Mouse (Mus musculus): ENCODE results near the gene C1qtnf9. TPM values are rescaled to one million over a fixed set of nuclear protein-coding genes. Genes with fewer than 3 reads are reported as not detected.

The C1qtnf9 gene
- polyA plus RNA-seq, 1 experiment = 2.0 TPM

DNA sequence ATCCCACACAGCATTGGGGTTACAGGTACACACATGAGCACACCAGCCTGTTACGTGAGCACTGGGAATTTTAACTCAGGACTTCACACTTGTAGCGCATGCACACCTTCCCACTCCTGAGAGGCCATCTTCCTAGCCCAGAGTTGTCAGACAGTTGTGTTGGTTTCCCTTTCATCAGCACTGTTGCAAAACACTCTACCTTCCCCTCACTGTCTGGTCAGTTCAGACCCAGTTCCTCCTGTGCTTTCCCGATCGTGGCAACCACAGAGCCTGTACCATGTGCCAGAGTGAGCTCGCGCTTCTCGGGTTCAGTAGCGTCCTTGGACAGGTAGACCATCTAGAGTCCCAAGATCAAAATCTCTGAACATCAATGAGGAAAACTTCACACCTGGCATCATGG is 10.7 kb upstream of the C1qtnf9 start:
- DNase-seq = no peak
- Histone ChIP-seq H3K4me1 (ENCODE audit: control insufficient read depth, insufficient read depth, low read length) (no peaks in the 10 kb centered on the region), H3K4me3 (ENCODE audit: insufficient read depth, low read depth, low read length) (no peak overlapping the region), H3K27me3 (replicated peaks; ENCODE audit: control insufficient read depth, insufficient read depth, low read length) (no peaks in the 10 kb centered on the region), H3K27ac (ENCODE audit: insufficient read depth, low read depth, low read length) (no peak overlapping the region), H3K36me3 (ENCODE audit: control insufficient read depth, insufficient read depth, low read length) (peaks cover 6% of the 10 kb centered on the region)
- WGBS = 92% methylated on average over 8 of the region's 8 CpGs
- TF ChIP-seq POLR2A (IDR thresholded peaks at IDR 0.05; ENCODE audit: low read depth, low read length) (no peak), CTCF (conservative IDR thresholded peaks at IDR 0.05; ENCODE audit: insufficient read depth, insufficient read length, low read depth, low read length) (no peak)

DNA sequence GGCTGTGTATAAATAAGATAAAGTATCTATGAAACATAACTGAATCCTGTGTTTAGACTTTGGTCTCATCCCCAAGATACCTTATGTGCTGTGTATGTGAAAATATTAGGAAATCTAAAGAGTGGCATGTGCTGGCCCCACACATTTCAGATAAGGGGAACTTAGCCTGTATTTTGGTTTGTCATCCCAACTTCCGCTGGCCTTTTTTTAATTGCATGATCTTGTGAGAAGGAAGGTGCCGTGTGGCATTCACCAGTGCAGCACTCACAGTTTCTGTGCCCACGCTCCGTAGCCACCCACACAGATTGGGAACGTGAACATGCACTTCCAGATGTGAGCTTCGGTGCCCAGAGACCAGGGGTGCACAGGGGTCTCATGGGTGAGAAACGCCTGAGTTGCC is 10.2 kb upstream of the C1qtnf9 start:
- no peak overlapping the region for H3K4me3 ChIP-seq (ENCODE audit: insufficient read depth, low read depth, low read length)
- H3K27ac ChIP-seq (ENCODE audit: insufficient read depth, low read depth, low read length) = no peak overlapping the region
- H3K27me3 ChIP-seq (replicated peaks; ENCODE audit: control insufficient read depth, insufficient read depth, low read length) = no peaks in the 10 kb centered on the region
- H3K36me3 ChIP-seq (ENCODE audit: control insufficient read depth, insufficient read depth, low read length) = peaks cover 6% of the 10 kb centered on the region
- TF ChIP-seq CTCF (conservative IDR thresholded peaks at IDR 0.05; ENCODE audit: insufficient read depth, insufficient read length, low read depth, low read length) (no peak), POLR2A (IDR thresholded peaks at IDR 0.05; ENCODE audit: low read depth, low read length) (no peak)
- 92% methylated on average over 7 of the region's 7 CpGs for WGBS
- no peak for DNase-seq
- no peaks in the 10 kb centered on the region for H3K4me1 ChIP-seq (ENCODE audit: control insufficient read depth, insufficient read depth, low read length)

DNA sequence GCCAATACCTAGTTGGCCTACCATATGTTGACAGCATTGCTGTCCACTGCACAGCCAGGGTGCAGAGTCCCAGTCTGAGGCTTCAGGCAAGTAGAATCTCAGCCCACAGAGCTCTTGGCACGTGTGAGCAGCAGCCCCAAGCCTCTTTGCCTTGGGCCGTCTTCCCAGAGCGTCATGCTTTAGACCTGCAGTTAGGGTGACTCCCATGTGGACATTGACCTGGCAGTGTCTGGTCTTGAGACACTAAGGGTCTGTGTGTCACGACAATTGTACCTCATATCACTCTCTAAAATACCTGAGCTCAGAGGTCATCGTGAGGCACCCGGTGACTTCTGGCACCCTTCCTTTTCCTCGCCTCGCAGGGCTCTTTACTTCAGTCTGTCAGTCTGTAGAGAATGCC is 8.8 kb upstream of the C1qtnf9 start:
- H3K36me3 ChIP-seq (ENCODE audit: control insufficient read depth, insufficient read depth, low read length) = peaks cover 4% of the 10 kb centered on the region; the same call in 1 of the 2 replicates
- no peak for DNase-seq
- H3K27ac ChIP-seq (ENCODE audit: insufficient read depth, low read depth, low read length) = no peak overlapping the region
- H3K27me3 ChIP-seq (replicated peaks; ENCODE audit: control insufficient read depth, insufficient read depth, low read length) = no peaks in the 10 kb centered on the region
- H3K4me3 ChIP-seq (ENCODE audit: insufficient read depth, low read depth, low read length) = no peak overlapping the region
- no peaks in the 10 kb centered on the region for H3K4me1 ChIP-seq (ENCODE audit: control insufficient read depth, insufficient read depth, low read length)
- 72% methylated on average over 8 of the region's 8 CpGs for WGBS
- TF ChIP-seq POLR2A (IDR thresholded peaks at IDR 0.05; ENCODE audit: low read depth, low read length) = no peak

DNA sequence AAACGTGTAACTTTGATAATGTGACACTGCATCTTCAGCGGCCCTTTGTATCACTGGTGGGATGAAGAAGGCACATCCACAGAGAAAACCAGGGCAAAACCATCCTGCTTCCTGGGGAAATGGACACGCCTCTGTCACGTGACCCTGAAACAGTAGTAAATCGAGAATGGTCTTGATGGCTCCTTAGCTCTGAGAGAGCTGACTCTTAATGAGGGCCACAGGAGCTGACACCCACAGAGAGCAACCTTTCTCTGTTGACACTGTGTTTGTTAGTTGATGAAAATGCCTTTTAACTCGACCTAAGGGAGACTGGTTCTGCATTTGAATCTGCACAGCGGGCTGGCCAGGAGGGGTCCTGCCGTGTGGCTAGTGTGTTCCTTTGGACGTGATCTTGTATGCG is 6.1 kb upstream of the C1qtnf9 start:
- H3K4me3 ChIP-seq (ENCODE audit: insufficient read depth, low read depth, low read length) = no peak overlapping the region
- H3K36me3 ChIP-seq (ENCODE audit: control insufficient read depth, insufficient read depth, low read length) = no peaks in the 10 kb centered on the region; the same call in 1 of the 2 replicates
- DNase-seq = no peak
- H3K27ac ChIP-seq (ENCODE audit: insufficient read depth, low read depth, low read length) = no peak overlapping the region
- H3K27me3 ChIP-seq (replicated peaks; ENCODE audit: control insufficient read depth, insufficient read depth, low read length) = no peaks in the 10 kb centered on the region
- TF ChIP-seq CTCF (conservative IDR thresholded peaks at IDR 0.05; ENCODE audit: insufficient read depth, insufficient read length, low read depth, low read length) (no peak), POLR2A (IDR thresholded peaks at IDR 0.05; ENCODE audit: low read depth, low read length) (no peak)
- 73% methylated on average over 10 of the region's 10 CpGs for WGBS
- peaks cover 4% of the 10 kb centered on the region; the same call in 1 of the 2 replicates for H3K4me1 ChIP-seq (ENCODE audit: control insufficient read depth, insufficient read depth, low read length)

DNA sequence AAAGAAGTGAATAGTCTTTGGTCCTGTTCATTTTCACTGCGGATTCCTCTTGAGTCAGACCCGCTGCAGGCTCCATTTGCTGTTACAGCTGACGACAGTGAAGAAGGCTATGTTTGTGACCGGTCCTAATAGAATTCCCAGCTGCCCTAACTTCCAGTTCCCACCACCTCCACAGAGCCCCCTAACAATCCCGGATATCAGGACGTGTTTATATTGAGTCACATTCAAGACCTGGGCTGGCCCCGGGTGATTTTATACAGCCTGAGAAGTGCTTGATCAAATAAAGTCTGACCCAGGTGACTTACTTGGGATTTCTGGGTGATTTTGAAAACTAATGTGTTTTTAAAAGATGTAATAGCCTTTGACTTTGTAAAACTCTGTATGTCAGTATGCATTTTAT is 5.2 kb upstream of the C1qtnf9 start:
- no peak for DNase-seq
- Histone ChIP-seq H3K4me1 (ENCODE audit: control insufficient read depth, insufficient read depth, low read length) (peaks cover 4% of the 10 kb centered on the region; the same call in 1 of the 2 replicates), H3K27me3 (replicated peaks; ENCODE audit: control insufficient read depth, insufficient read depth, low read length) (no peaks in the 10 kb centered on the region), H3K36me3 (ENCODE audit: control insufficient read depth, insufficient read depth, low read length) (no peaks in the 10 kb centered on the region; the same call in 1 of the 2 replicates), H3K4me3 (ENCODE audit: insufficient read depth, low read depth, low read length) (no peak overlapping the region), H3K27ac (ENCODE audit: insufficient read depth, low read depth, low read length) (no peak overlapping the region)
- 63% methylated on average over 7 of the region's 7 CpGs for WGBS
- TF ChIP-seq POLR2A (IDR thresholded peaks at IDR 0.05; ENCODE audit: low read depth, low read length) = no peak
- TF ChIP-seq CTCF (conservative IDR thresholded peaks at IDR 0.05; ENCODE audit: insufficient read depth, insufficient read length, low read depth, low read length) = no peak

DNA sequence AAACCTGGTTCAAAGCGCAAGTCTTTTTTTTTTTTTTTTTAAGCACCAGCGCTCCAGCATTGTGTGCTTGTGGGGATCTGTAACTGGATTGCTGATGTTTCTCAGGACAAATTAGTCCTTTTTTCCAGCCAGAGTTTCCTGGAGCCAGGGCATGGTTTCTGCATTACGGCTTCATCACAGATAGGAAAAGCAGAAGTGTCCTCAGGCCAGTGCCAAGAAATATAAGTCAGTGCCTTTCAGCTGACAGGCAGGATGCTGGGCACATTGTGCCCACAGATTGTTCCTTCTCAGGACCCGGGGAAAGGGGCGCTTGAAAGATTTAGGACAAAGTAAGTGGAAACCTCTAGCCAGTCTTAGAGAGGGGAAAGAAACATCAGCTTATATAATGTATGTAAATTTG is 4.2 kb upstream of the C1qtnf9 start:
- H3K27ac ChIP-seq (ENCODE audit: insufficient read depth, low read depth, low read length) = no peak overlapping the region
- DNase-seq = no peak
- TF ChIP-seq CTCF (conservative IDR thresholded peaks at IDR 0.05; ENCODE audit: insufficient read depth, insufficient read length, low read depth, low read length) = no peak
- no peak for TF ChIP-seq POLR2A (IDR thresholded peaks at IDR 0.05; ENCODE audit: low read depth, low read length)
- no peaks in the 10 kb centered on the region for H3K27me3 ChIP-seq (replicated peaks; ENCODE audit: control insufficient read depth, insufficient read depth, low read length)
- H3K4me1 ChIP-seq (ENCODE audit: control insufficient read depth, insufficient read depth, low read length) = peaks cover 4% of the 10 kb centered on the region; the same call in 1 of the 2 replicates
- no peaks in the 10 kb centered on the region; the same call in 1 of the 2 replicates for H3K36me3 ChIP-seq (ENCODE audit: control insufficient read depth, insufficient read depth, low read length)
- no peak overlapping the region for H3K4me3 ChIP-seq (ENCODE audit: insufficient read depth, low read depth, low read length)
- 74% methylated on average over 5 of the region's 5 CpGs for WGBS

DNA sequence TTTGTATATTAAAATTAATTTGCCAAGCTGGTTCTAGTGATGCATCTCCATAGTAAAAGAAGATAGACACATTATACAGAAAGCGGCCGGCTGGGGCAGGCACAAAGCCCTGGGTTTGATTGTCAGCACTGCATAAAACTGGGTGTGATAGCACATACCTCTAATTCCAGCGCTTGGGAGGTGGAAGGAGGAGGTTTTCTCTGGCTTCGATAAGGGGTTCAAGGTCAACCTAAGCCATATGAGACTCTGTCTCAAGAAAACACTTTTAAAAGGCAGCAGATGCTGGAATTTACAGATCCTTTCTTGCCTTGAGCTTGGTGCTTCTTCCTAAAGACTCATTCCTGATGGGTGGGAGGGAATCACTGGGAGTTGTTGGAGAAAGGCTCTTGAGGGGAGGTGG is 3.4 kb upstream of the C1qtnf9 start:
- DNase-seq = no peak
- peak overlapping the region; percentile 41; the same call in 1 of the 2 replicates for H3K27ac ChIP-seq (ENCODE audit: insufficient read depth, low read depth, low read length)
- no peaks in the 10 kb centered on the region; the same call in 1 of the 2 replicates for H3K36me3 ChIP-seq (ENCODE audit: control insufficient read depth, insufficient read depth, low read length)
- peaks cover 4% of the 10 kb centered on the region; the same call in 1 of the 2 replicates for H3K4me1 ChIP-seq (ENCODE audit: control insufficient read depth, insufficient read depth, low read length)
- no peaks in the 10 kb centered on the region for H3K27me3 ChIP-seq (replicated peaks; ENCODE audit: control insufficient read depth, insufficient read depth, low read length)
- no peak overlapping the region for H3K4me3 ChIP-seq (ENCODE audit: insufficient read depth, low read depth, low read length)
- no peak for TF ChIP-seq CTCF (conservative IDR thresholded peaks at IDR 0.05; ENCODE audit: insufficient read depth, insufficient read length, low read depth, low read length)
- no peak for TF ChIP-seq POLR2A (IDR thresholded peaks at IDR 0.05; ENCODE audit: low read depth, low read length)
- WGBS = 65% methylated on average over 4 of the region's 4 CpGs
